Mouse (Mus musculus) NIH3T3 (cell line): ENCODE results near the gene Sh3gl1.

Experiments
- DNase-seq: peaks from one replicate; pipeline ENCODE4 v3.0.0-alpha.2; 2012; ENCODE audit warnings: low read depth

The Sh3gl1 gene

GRCm38 (mm10) chr17:56040030-56040856 is 3.8 kb upstream of the Sh3gl1 start, which contains the start of gene Chaf1a:
Gene Chaf1a (plus strand): TSS chr17:56040439.
- DNase-seq = peak; percentile 99

- DNase-seq = no peak
Measured at GRCm38 (mm10) chr17:56039345-56039744, 2.9 kb upstream of the Sh3gl1 start.

DNA sequence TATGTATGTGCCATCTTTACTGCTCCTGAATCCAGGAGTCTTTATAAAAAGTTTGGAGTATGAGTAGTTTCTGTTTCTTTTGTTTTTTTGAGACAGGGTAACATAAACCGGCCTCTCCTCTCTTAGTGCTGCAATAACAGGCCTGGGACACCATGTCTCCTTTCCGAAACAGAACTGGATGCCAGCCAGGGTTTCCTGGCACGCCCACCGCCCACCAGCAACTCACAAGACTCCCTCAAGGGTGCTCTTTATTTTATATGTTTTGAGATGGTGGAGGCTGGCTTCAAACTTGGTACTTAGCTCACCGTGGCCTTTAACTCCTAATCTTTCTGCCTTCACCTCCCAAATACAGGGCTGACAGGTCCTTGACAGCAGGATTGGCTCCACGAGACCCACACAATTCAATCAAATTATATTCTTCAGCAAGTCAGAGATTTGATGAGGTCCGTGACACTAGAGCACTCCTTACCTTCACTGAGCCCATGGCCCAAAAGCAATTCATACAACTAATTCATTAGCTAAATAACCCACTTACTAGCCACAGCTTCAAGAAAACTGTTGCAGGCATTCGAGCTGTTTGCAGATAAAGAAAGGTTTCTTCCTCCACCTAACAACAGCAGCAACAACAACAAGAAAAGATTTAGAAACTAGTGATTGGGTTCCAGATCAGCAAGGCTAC is 2.3 kb upstream of the Sh3gl1 start:
- peak; percentile 43 for DNase-seq

- DNase-seq = no peak
Measured at GRCm38 (mm10) chr17:56036901-56037287, 459 bp upstream of the Sh3gl1 start.

DNA sequence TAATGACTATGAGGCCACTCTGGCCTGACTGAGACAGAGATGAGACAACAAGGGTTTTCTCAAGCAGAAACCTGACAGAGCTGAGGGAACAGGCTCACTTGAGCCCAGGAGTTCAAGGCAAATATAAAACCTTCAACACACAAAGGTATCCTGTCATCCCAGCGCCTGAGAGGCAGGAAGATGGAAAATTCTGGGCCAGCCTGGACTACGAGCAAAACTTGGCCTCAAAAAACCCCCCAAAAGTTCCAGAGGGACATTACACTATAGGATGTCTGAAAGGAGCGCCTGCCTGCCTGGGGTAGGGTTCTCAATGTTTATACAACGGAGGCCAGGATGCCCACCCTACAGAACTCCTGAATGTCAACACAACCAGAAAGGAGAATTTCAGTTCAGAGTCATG is 1.2 kb downstream of the Sh3gl1 start:
- no peak for DNase-seq

DNA sequence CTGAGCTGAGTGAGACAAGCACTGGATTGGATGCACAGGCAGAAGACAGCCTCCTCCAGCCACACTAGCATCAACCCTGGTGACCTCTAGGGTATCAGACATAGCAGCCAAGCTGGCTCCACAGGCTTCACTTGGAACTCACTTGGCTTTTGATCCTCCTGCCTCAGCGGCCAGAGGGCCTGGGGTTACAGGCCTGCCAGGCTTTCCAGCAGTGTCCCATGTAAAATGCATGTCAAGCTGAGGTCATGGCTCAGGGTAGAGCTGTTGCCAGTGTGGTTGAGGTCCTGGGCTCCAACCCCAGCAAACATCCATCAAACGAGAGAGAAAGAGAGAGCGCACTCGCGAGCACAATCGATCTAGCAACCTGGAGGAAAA is 1.7 kb downstream of the Sh3gl1 start:
- DNase-seq = no peak

GRCm38 (mm10) chr17:56034040-56034725 is 2.3 kb downstream of the Sh3gl1 start:
- peak; percentile 88 for DNase-seq

DNA sequence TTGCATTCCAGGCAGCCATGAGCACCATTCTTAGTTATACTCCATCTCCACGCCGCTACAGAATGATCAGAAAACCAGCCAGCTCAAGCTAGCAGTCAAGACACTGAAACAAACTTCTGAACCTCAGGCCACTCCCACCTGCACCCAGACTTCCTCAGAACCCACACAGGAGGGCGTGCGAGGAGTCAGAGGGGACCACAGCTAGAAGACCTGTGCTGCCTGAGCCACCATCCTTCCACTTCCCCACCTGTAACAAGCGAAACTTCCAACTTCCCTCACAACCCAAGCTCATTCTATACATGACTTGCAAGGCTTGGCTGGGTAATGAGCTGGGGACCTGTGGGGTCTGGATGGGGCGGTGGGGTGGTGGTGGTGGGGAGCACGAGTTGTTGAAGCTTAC is 3.6 kb downstream of the Sh3gl1 start:
- DNase-seq = no peak

GRCm38 (mm10) chr17:56032127-56032733 is 4.2 kb downstream of the Sh3gl1 start:
- DNase-seq = peak; percentile 65

- DNase-seq = no peak
Measured at GRCm38 (mm10) chr17:56031431-56031830, 5.0 kb downstream of the Sh3gl1 start.

DNA sequence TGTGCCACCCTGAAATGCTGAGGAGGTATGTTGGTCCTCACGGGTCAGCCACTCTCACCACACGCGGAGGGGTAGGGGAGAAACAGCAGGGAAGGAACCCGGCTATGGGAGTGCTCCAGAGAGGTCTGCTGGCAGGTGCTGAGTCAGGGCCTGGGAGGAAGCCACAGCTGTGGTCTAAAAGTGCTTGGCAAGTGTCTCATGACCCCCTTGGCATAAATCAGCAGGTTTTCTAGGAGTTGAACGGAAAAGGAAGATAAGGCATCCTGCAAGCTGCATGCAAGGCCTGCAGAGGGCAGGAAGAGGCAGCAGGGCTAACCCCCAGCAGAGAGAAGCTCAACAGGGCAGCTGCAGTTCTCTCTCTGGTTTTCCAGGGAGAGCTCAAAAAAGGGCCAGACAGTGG is 5.5 kb downstream of the Sh3gl1 start:
- peak; percentile 82 for DNase-seq

DNA sequence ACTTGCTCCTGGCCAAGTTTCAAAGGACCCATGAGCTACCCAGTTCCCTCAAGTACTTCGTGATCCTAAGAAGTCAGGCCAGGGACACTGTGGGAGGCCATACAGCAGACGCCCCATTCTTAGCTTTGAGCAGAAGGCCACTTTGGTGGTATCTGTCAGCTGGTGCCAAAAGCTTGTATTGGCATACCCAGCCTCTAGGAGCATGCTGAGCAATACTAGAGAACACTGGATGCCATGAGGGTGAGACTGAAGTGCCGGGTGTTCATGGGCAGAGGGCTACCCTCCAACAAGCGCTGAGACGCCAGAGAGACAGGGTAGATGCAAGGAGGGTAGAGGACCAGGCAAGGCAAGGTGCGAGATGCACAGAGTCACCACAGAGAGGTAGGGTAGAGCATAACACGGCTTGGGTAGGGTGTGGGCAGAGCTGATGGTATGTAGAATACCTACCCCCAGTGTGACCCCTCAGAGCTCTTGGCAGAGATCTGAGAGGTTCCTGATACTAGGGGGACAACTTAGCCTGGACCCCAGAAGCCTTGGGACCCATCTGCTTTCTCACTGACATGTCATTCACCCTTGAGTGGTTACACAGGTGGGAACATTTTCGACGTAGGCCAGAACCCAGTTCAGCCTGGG is 6.1 kb downstream of the Sh3gl1 start:
- no peak for DNase-seq

- no peak for DNase-seq
Measured at GRCm38 (mm10) chr17:56027801-56028441, 8.5 kb downstream of the Sh3gl1 start.

- no peak for DNase-seq
Measured at GRCm38 (mm10) chr17:56026881-56027280, 9.6 kb downstream of the Sh3gl1 start.

DNA sequence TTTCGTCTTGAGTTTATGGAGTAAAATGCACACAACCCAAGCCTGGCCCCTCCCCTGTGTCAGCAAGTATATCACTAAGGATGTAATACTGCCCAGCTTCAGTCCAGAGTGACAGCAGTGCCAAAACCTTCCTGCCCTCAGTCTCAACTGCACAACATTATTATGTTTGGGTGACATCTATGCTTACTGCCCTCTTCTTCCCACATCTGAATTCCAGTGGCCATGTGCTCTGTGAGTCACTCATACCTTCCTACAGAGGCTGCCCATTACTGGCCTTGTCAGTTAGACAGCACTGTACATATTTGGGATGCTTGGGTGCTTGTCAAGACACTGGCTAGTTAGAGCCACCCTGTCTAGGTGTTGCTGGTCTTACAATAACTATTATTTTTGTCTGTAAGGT is 10.1 kb downstream of the Sh3gl1 start:
- DNase-seq = peak; percentile 71

- no peak for DNase-seq
Measured at GRCm38 (mm10) chr17:56024931-56025330, 11.5 kb downstream of the Sh3gl1 start.

- DNase-seq = peak; percentile 80
Measured at GRCm38 (mm10) chr17:56024476-56024875, 12.0 kb downstream of the Sh3gl1 start.

DNA sequence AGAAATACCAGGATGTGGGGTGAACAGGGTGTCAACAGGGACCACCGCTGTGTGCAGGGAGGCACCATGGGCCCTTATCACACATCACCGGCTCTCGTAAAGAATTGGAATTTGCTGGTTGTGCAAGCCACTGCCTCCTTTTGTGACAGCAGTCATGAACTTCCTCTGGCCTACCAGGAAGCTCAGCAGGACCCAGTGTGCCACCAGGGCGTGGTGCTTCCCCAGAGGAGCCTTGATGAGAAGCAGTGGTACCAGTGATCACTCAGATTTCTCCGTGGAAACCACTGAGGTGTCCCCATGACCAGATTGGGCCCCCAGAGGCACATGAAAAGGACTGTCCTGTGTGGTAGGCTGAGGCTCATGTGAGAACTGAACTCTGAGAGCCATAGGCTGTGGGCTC is 13.0 kb downstream of the Sh3gl1 start:
- no peak for DNase-seq

DNA sequence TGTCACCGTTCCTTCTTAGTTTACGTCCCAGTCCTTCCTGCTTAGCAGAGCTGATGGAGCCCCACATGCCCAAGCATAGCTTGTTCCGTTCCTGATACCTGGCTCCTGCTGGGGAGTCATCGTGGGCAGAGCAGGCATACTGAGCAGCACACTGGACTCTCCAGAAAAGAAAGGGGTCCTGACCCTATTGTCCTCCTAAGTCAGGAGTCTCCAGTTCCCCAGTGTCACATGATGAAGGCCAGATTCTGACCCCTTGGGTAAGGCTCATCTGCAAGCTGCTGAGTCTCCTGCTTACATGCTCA is 13.5 kb downstream of the Sh3gl1 start:
- no peak for DNase-seq

DNA sequence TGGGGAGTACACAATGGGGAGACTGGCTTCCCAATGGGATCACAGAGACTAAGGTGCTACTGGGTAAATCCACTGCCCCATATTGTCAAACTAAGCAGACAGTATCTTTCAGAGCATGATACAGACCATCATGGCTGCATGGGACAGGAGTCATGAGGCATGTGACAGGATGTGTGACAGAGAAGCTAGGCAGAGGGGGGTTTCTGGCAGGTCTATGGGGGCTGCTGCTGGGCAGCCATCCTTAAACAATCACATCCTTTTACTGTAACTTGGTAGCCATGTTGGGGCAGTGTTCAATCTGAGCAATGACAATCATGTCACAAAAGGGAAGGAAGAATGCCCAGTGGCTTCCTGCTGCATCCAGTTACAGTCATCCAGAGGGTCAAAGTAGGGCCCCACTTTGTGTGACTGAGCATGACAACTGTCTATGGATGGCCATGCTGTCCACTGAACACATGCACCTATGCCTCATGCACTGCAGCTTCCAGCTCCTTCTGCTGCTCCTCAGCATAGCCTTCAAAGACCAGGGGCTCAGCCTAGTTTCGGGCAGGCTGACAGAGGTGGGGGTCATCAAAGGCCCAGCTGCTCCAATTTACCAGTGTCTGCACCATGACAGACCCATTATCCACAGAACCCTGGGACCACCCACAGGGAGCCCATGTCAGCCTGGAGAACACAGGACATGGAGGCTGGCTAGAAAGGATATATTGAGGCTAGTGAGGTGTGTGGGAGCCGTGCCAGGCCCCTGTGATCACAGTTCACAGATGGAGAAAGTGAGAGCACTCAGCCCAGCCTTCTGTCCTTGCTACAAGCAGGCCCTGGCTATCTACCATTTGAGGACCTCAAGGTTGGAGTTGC is 14.1 kb downstream of the Sh3gl1 start:
- DNase-seq = no peak
